Mouse (Mus musculus) limb, embryonic 12.5 days (tissue): ENCODE data around the gene Ttc3. TPM values are rescaled to one million over a fixed set of nuclear protein-coding genes. Genes with fewer than 3 reads are reported as not detected.

ENCODE experiments used
- ATAC-seq: fragments of 200-750 bp; cut with Nextera tagmentation; 2 replicates; pipeline ENCODE4 v1.8.0; 2017; ENCODE audit warnings: low read depth, moderate TSS enrichment; ENCODE audit not compliant: insufficient number of reproducible peaks, insufficient read depth, low FRiP score, low TSS enrichment
- H3K27ac ChIP-seq: fragments of 300-500 bp; sonication (generic); 2 replicates; pipeline ENCODE4 v1.5.1; 2016; ENCODE audit warnings: mild to moderate bottlenecking, moderate library complexity
- H3K27me3 ChIP-seq: fragments of 300-500 bp; sonication (generic); 2 replicates; pipeline ENCODE4 v1.6.1; 2016; ENCODE audit warnings: mild to moderate bottlenecking, moderate library complexity
- H3K36me3 ChIP-seq: fragments of 300-500 bp; sonication (generic); 2 replicates; pipeline ENCODE4 v1.6.1; 2016; ENCODE audit warnings: mild to moderate bottlenecking, moderate library complexity
- H3K4me1 ChIP-seq: fragments of 300-500 bp; sonication (generic); replicated peaks from 2 replicates; pipeline ENCODE4 v1.6.1; 2016
- H3K4me2 ChIP-seq: fragments of 300-500 bp; sonication (generic); 2 replicates; pipeline ENCODE4 v1.6.1; 2016; ENCODE audit warnings: mild to moderate bottlenecking, moderate library complexity
- H3K4me3 ChIP-seq: fragments of 300-500 bp; sonication (generic); replicated peaks from 2 replicates; pipeline ENCODE4 v1.5.1; 2016; ENCODE audit warnings: mild to moderate bottlenecking
- H3K9ac ChIP-seq: fragments of 300-500 bp; sonication (generic); replicated peaks from 2 replicates; pipeline ENCODE4 v1.6.1; 2016; ENCODE audit warnings: mild to moderate bottlenecking, moderate library complexity
- H3K9me3 ChIP-seq: fragments of 300-500 bp; sonication (generic); 2 replicates; pipeline ENCODE4 v1.6.1; 2016; ENCODE audit warnings: mild to moderate bottlenecking, moderate library complexity
- WGBS: fragments of 180-500 bp; shearing (Covaris S2); methylation state at CpG from one replicate; pipeline ENCODE4 v1.1.7; 2016; 5-methylcytosine and 5-hydroxymethylcytosine counted together
- polyA plus RNA-seq: library from polyadenylated mRNA; unstranded; fragments of >200 nt; fragmentation: Nextera tagmentation; extraction: Ambion mirVana; gene quantifications from 2 replicates; pipeline ENCODE4 v1.2.1, GENCODE M21; 2016

The Ttc3 gene
- polyA plus RNA-seq, 1 experiment from 2014 or later, result 339 TPM

GRCm38 (mm10) chr16:94508769-94509168, 138.4 kb downstream of the Ttc3 start:
- H3K4me1 ChIP-seq, result 0 out of 2 replicates have a peak, but pooled peaks cover 2% of the 10 kb centered on the region
- H3K27me3 ChIP-seq, result no peaks in the 10 kb centered on the region
- H3K9ac ChIP-seq, result no peak overlapping the region
- ATAC-seq, result no peak
- 90% methylated on average over 8 of the region's 8 CpGs for WGBS
- H3K4me2 ChIP-seq, result no peak overlapping the region
- H3K27ac ChIP-seq, result no peak overlapping the region
- no peaks in the 10 kb centered on the region for H3K9me3 ChIP-seq
- H3K4me3 ChIP-seq, result no peak overlapping the region
- peaks cover 69% of the 10 kb centered on the region for H3K36me3 ChIP-seq

GRCm38 (mm10) chr16:94509983-94510382, 139.6 kb downstream of the Ttc3 start:
- 80% methylated on average over 2 of the region's 2 CpGs for WGBS
- no peak overlapping the region for H3K4me3 ChIP-seq
- H3K36me3 ChIP-seq, result peaks cover 57% of the 10 kb centered on the region
- H3K9me3 ChIP-seq, result no peaks in the 10 kb centered on the region
- 0 out of 2 replicates have a peak, but pooled peaks cover 2% of the 10 kb centered on the region for H3K4me1 ChIP-seq
- H3K27me3 ChIP-seq, result no peaks in the 10 kb centered on the region
- ATAC-seq, result no peak
- peak overlapping the region; percentile 37; the same call in 1 of the 2 replicates for H3K27ac ChIP-seq
- H3K4me2 ChIP-seq, result no peak overlapping the region
- H3K9ac ChIP-seq, result no peak overlapping the region

- Histone ChIP-seq H3K4me3 (no peak overlapping the region), H3K4me2 (no peak overlapping the region), H3K27me3 (no peaks in the 10 kb centered on the region), H3K9ac (no peak overlapping the region), H3K9me3 (no peaks in the 10 kb centered on the region), H3K36me3 (peaks cover 13% of the 10 kb centered on the region; the same call in 1 of the 2 replicates), H3K4me1 (peaks cover 4% of the 10 kb centered on the region; the same call in 1 of the 2 replicates), H3K27ac (no peak overlapping the region)
- ATAC-seq, result no peak
- 89% methylated on average over 2 of the region's 2 CpGs for WGBS
Measured at GRCm38 (mm10) chr16:94517606-94518005, 147.2 kb downstream of the Ttc3 start.

Other genes with a start within 250 kb of the Ttc3 start
- 11.5 and 11.9 TPM in 2 replicates for gene Hlcs, start 57.0 kb upstream of the Ttc3 start, polyA plus RNA-seq
- gene Ripply3, start 42.2 kb upstream of the Ttc3 start, polyA plus RNA-seq, result 3.7 and 4.3 TPM in 2 replicates
- 97.9 and 101 TPM in 2 replicates for gene Pigp, start 1.2 kb downstream of the Ttc3 start, polyA plus RNA-seq
- 52.4 and 61.7 TPM in 2 replicates for gene Vps26c, start 156.2 kb downstream of the Ttc3 start, polyA plus RNA-seq
- 9.8 and 11.6 TPM in 2 replicates for gene Dyrk1a, start 199.4 kb downstream of the Ttc3 start, polyA plus RNA-seq